Mouse (Mus musculus): ENCODE measurements around the gene Ube2g1. TPM values are rescaled to one million over a fixed set of nuclear protein-coding genes. Genes with fewer than 3 reads are reported as not detected.

Ube2g1 gene
- polyA plus RNA-seq, 1 experiment from 2014 or later, result 90.3 TPM

- Histone ChIP-seq H3K9ac (no peak overlapping the region), H3K4me1 (no peaks in the 10 kb centered on the region), H3K4me3 (no peak overlapping the region), H3K27me3 (no peaks in the 10 kb centered on the region), H3K27ac (no peak overlapping the region), H3K36me3 (no peaks in the 10 kb centered on the region), H3K9me3 (no peaks in the 10 kb centered on the region), H3K4me2 (replicated peaks) (no peak overlapping the region)
- WGBS, result 78% methylated on average over 6 of the region's 6 CpGs
- ATAC-seq (ENCODE audit: insufficient number of reproducible peaks, insufficient read depth, low FRiP score, low TSS enrichment), result no peak
Observed at GRCm38 (mm10) chr11:72671294-72671988, 64.4 kb downstream of the Ube2g1 start.

- WGBS, result 86% methylated on average over 1 of the region's 1 CpGs
- H3K4me3 ChIP-seq, result no peak overlapping the region
- ATAC-seq (ENCODE audit: insufficient number of reproducible peaks, insufficient read depth, low FRiP score, low TSS enrichment), result no peak
Observed at GRCm38 (mm10) chr11:72672438-72672837, 65.4 kb downstream of the Ube2g1 start.

GRCm38 (mm10) chr11:72675280-72675679 lies 68.2 kb downstream of the Ube2g1 start:
- Histone ChIP-seq H3K9me3 (no peaks in the 10 kb centered on the region), H3K9ac (no peak overlapping the region)
- 62% methylated on average over 2 of the region's 2 CpGs for whole genome bisulfite sequencing

More at GRCm38 (mm10) chr11:72672438-72672837, 65.4 kb downstream of the Ube2g1 start:
- no peak overlapping the region for H3K27ac ChIP-seq
- no peaks in the 10 kb centered on the region for H3K27me3 ChIP-seq
- H3K4me2 ChIP-seq (replicated peaks), result no peak overlapping the region
- no peaks in the 10 kb centered on the region for H3K4me1 ChIP-seq
- H3K9ac ChIP-seq, result no peak overlapping the region
- no peaks in the 10 kb centered on the region for H3K36me3 ChIP-seq
- no peaks in the 10 kb centered on the region for H3K9me3 ChIP-seq

DNA sequence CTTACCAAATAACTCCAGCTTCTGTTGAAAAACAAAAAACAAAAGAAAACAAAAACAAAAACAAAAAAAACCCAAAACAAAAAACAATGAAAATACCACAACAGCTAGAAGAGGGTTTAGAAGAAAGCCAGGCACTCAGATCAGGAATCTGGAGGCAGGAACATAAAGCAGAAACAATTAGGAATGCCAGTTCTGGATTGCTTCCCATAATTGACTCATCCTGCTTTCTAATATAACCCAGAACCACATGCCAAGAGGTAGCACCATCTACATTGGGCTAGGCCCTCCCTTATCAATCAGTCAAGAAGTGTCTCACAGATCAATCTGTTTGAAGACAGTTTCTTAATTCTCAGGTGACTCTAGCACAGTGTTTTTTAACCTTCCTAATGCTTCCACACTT lies 73.6 kb downstream of the Ube2g1 start:
- Histone ChIP-seq H3K9me3 (no peaks in the 10 kb centered on the region), H3K9ac (no peak overlapping the region), H3K4me2 (replicated peaks) (no peak overlapping the region), H3K36me3 (peaks cover 22% of the 10 kb centered on the region; the same call in 1 of the 2 replicates), H3K4me3 (no peak overlapping the region), H3K27me3 (no peaks in the 10 kb centered on the region), H3K27ac (no peak overlapping the region), H3K4me1 (no peaks in the 10 kb centered on the region)
- no peak for ATAC-seq (ENCODE audit: insufficient number of reproducible peaks, insufficient read depth, low FRiP score, low TSS enrichment)

More at GRCm38 (mm10) chr11:72675280-72675679, 68.2 kb downstream of the Ube2g1 start:
- H3K4me3 ChIP-seq, result no peak overlapping the region
- ATAC-seq (ENCODE audit: insufficient number of reproducible peaks, insufficient read depth, low FRiP score, low TSS enrichment), result no peak
- no peak overlapping the region for H3K27ac ChIP-seq
- H3K36me3 ChIP-seq, result no peaks in the 10 kb centered on the region
- H3K4me2 ChIP-seq (replicated peaks), result no peak overlapping the region
- no peaks in the 10 kb centered on the region for H3K4me1 ChIP-seq
- no peaks in the 10 kb centered on the region for H3K27me3 ChIP-seq

GRCm38 (mm10) chr11:72683402-72683801 lies 76.3 kb downstream of the Ube2g1 start:
- H3K27me3 ChIP-seq, result no peaks in the 10 kb centered on the region
- peaks cover under 1% of the 10 kb centered on the region; the same call in 1 of the 2 replicates for H3K4me1 ChIP-seq
- no peak overlapping the region for H3K4me2 ChIP-seq (replicated peaks)
- H3K4me3 ChIP-seq, result no peak overlapping the region
- H3K9ac ChIP-seq, result no peak overlapping the region
- no peaks in the 10 kb centered on the region for H3K9me3 ChIP-seq
- WGBS, result 91% methylated on average over 2 of the region's 2 CpGs
- H3K36me3 ChIP-seq, result peaks cover 22% of the 10 kb centered on the region; the same call in 1 of the 2 replicates
- no peak overlapping the region for H3K27ac ChIP-seq
- ATAC-seq (ENCODE audit: insufficient number of reproducible peaks, insufficient read depth, low FRiP score, low TSS enrichment), result no peak

DNA sequence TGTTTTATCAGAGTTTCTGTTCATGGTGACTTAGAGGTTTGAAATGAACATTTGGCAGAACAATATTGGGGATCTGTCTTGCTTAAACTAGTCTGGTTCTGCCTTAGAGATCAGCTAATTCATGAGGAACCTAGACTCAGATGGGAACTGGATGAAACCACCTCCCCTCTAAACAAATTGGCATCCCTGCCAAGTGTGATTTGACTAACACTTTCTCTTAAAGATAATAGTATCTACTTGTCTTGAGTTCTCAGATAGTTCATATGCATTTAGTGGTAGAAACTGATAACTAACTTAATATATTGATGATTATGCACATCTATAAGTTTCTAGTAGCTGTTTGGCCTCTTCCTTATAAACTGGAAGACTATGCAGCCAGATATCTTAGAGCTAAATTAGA lies 79.6 kb downstream of the Ube2g1 start:
- peaks cover 16% of the 10 kb centered on the region; the same call in 1 of the 2 replicates for H3K36me3 ChIP-seq
- ATAC-seq (ENCODE audit: insufficient number of reproducible peaks, insufficient read depth, low FRiP score, low TSS enrichment), result no peak
- no peaks in the 10 kb centered on the region for H3K9me3 ChIP-seq
- H3K9ac ChIP-seq, result no peak overlapping the region
- H3K27me3 ChIP-seq, result no peaks in the 10 kb centered on the region
- no peak overlapping the region for H3K27ac ChIP-seq
- no peak overlapping the region for H3K4me2 ChIP-seq (replicated peaks)
- no peak overlapping the region for H3K4me3 ChIP-seq
- H3K4me1 ChIP-seq, result peaks cover 20% of the 10 kb centered on the region

DNA sequence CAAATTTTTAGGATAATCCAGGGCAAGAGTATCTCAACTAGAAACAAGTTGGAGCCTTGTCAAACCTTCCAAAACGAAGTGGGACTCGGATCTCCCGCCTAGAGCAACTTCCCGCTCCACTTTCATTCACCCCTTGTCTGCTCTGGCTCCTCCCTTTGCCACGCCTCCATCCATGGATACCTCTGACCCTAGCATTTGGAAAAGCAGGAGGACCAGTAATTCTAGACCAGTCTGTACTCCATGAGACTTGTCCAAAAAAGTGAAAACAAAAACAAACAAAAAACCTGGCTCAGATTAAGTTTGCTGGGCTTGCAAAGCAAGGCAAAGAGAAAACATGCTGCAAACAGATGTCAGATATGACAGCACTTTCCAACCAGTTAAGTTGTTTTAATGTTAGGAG lies 81.2 kb downstream of the Ube2g1 start:
- Histone ChIP-seq H3K4me3 (no peak overlapping the region), H3K4me1 (peaks cover 20% of the 10 kb centered on the region), H3K9me3 (no peaks in the 10 kb centered on the region), H3K4me2 (replicated peaks) (no peak overlapping the region), H3K27ac (no peak overlapping the region), H3K9ac (no peak overlapping the region), H3K27me3 (no peaks in the 10 kb centered on the region), H3K36me3 (peaks cover 11% of the 10 kb centered on the region; the same call in 1 of the 2 replicates)
- WGBS, result 8% methylated on average over 5 of the region's 5 CpGs
- ATAC-seq (ENCODE audit: insufficient number of reproducible peaks, insufficient read depth, low FRiP score, low TSS enrichment), result no peak

DNA sequence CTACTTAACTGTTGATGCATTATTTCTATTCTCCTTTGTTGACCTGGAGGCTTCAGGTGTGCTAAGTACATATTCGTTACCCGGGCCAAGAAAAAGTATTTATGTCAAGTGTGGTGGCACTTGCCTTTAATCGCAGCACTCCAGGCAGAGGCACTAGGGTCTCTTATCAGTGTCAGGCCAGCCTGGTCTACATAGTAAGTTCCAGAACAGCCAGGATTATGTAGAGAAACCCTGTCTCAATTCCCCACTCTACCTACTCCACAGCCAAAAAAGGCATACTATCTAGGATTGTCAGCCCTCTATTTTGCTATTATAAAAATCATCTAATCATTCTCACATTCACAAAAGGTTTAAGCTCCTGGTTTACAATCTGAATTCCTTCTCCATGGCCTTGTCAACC lies 82.0 kb downstream of the Ube2g1 start:
- Histone ChIP-seq H3K4me2 (replicated peaks) (peak overlapping the region; percentile 51), H3K36me3 (0 out of 2 replicates have a peak, but pooled peaks cover 9% of the 10 kb centered on the region), H3K4me1 (peaks cover 20% of the 10 kb centered on the region), H3K27ac (0 out of 2 replicates have a peak overlapping the region, but pooled peaks have one; percentile 12), H3K27me3 (no peaks in the 10 kb centered on the region), H3K4me3 (peak overlapping the region; percentile 64), H3K9me3 (no peaks in the 10 kb centered on the region), H3K9ac (peak overlapping the region; percentile 74; the same call in 1 of the 2 replicates)
- ATAC-seq (ENCODE audit: insufficient number of reproducible peaks, insufficient read depth, low FRiP score, low TSS enrichment), result no peak
- 73% methylated on average over 3 of the region's 3 CpGs for whole genome bisulfite sequencing

GRCm38 (mm10) chr11:72689551-72690510 lies 82.7 kb downstream of the Ube2g1 start, which contains the start of gene Ankfy1:
Gene Ankfy1 (plus strand): TSS chr11:72690006.
- H3K36me3 ChIP-seq, result 0 out of 2 replicates have a peak, but pooled peaks cover 6% of the 10 kb centered on the region
- ATAC-seq (ENCODE audit: insufficient number of reproducible peaks, insufficient read depth, low FRiP score, low TSS enrichment), result peak; percentile 92
- under 1% methylated on average over 56 of the region's 56 CpGs for WGBS
- peak within 1 kb of the TSS; percentile 66 for H3K4me2 ChIP-seq (replicated peaks)
- H3K9me3 ChIP-seq, result no peaks in the 10 kb centered on the region
- peaks cover 20% of the 10 kb centered on the region for H3K4me1 ChIP-seq
- peak within 1 kb of the TSS; percentile 64 for H3K4me3 ChIP-seq
- peak within 1 kb of the TSS; percentile 79 for H3K27ac ChIP-seq
- no peaks in the 10 kb centered on the region for H3K27me3 ChIP-seq
- H3K9ac ChIP-seq, result peak within 1 kb of the TSS; percentile 74

GRCm38 (mm10) chr11:72692353-72692752 lies 85.3 kb downstream of the Ube2g1 start:
- Histone ChIP-seq H3K9me3 (no peaks in the 10 kb centered on the region), H3K27me3 (no peaks in the 10 kb centered on the region), H3K4me3 (no peak overlapping the region), H3K9ac (no peak overlapping the region), H3K4me2 (replicated peaks) (no peak overlapping the region), H3K36me3 (no peaks in the 10 kb centered on the region), H3K4me1 (peaks cover 20% of the 10 kb centered on the region), H3K27ac (no peak overlapping the region)
- 84% methylated on average over 4 of the region's 4 CpGs for WGBS
- ATAC-seq (ENCODE audit: insufficient number of reproducible peaks, insufficient read depth, low FRiP score, low TSS enrichment), result no peak

GRCm38 (mm10) chr11:72695025-72695424 lies 87.9 kb downstream of the Ube2g1 start:
- 85% methylated on average over 3 of the region's 3 CpGs for WGBS
- ATAC-seq (ENCODE audit: insufficient number of reproducible peaks, insufficient read depth, low FRiP score, low TSS enrichment), result no peak
- H3K4me2 ChIP-seq (replicated peaks), result no peak overlapping the region
- H3K27me3 ChIP-seq, result no peaks in the 10 kb centered on the region
- peaks cover 10% of the 10 kb centered on the region for H3K4me1 ChIP-seq
- no peaks in the 10 kb centered on the region for H3K36me3 ChIP-seq
- no peak overlapping the region for H3K4me3 ChIP-seq
- no peak overlapping the region for H3K9ac ChIP-seq
- H3K9me3 ChIP-seq, result no peaks in the 10 kb centered on the region
- no peak overlapping the region for H3K27ac ChIP-seq

Data from embryonic facial prominence, embryonic 12.5 days (tissue).